Mouse (Mus musculus) megakaryocyte, embryonic 14.5 days (primary cell): ENCODE results near the gene Aqp3.

Experiments used
- FLI1 ChIP-seq: IDR thresholded peaks from 2 replicates; pipeline ENCODE4 v1.6.1; 2012; ENCODE audit warnings: low read length, inconsistent platforms, mixed read lengths
- GATA1 ChIP-seq: IDR thresholded peaks from 3 replicates; pipeline ENCODE4 v1.6.1; 2012; ENCODE audit warnings: mixed read lengths, low read length, inconsistent platforms, borderline replicate concordance

DNA sequence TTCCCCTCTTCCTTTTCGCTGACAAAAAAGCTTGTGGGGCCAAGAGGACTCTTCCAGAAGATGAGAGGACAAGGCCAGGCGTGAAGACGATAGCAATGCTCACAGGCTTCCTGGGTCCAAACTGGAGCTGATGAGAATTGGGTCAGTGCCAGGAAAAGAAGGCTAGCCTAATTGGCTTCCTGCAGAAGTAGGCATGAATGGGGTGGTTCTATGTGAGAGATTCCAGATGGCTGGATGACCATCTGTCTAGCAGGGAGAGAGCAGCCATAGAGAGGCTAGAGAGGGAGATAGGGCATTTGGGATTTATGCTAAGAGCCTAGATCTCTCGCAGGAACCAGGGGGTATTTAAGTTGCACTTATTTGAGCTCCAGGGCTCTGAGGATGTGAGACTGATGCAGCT lies 9.5 kb upstream of the Aqp3 start:
- TF ChIP-seq GATA1 (no peak), FLI1 (no peak)
